Mouse (Mus musculus): ENCODE measurements at regions not wholly inside any gene's neighbourhood (a gene's known extent, or its start where the extent isn't known, plus 50 kb on each side); places are given as distances from the start of the nearest gene placed in this dataset.

GRCm38 (mm10) chr12:92062731-92063130 is 213.8 kb upstream of the Sel1l start:
- Histone ChIP-seq H3K79me2 (ENCODE audit: control insufficient read depth, insufficient read depth) (no peaks in the 10 kb centered on the region), H3K27me3 (ENCODE audit: control insufficient read depth, insufficient read depth, insufficient read length) (no peaks in the 10 kb centered on the region), H3K36me3 (ENCODE audit: control insufficient read depth, insufficient read depth) (no peaks in the 10 kb centered on the region), H3ac (ENCODE audit: control insufficient read depth, insufficient read length) (no peak overlapping the region), H3K4me2 (ENCODE audit: low read depth) (no peak overlapping the region), H3K4me3 (no peak overlapping the region)
- TF ChIP-seq POLR2AphosphoS2 (IDR thresholded peaks at IDR 0.05; ENCODE audit: insufficient read length, low read depth), result no peak
- no peak for TF ChIP-seq MAX (IDR thresholded peaks at IDR 0.05; ENCODE audit: low read depth)
- TF ChIP-seq TCF3 (IDR thresholded peaks at IDR 0.05; ENCODE audit: insufficient read length, low read depth), result no peak

- no peaks in the 10 kb centered on the region for H3K79me2 ChIP-seq (ENCODE audit: control insufficient read depth, insufficient read depth)
- no peaks in the 10 kb centered on the region for H3K27me3 ChIP-seq (ENCODE audit: control insufficient read depth, insufficient read depth, insufficient read length)
- no peaks in the 10 kb centered on the region for H3K36me3 ChIP-seq (ENCODE audit: control insufficient read depth, insufficient read depth)
- H3K4me3 ChIP-seq, result no peak overlapping the region
- no peak overlapping the region for H3K4me2 ChIP-seq (ENCODE audit: low read depth)
- TF ChIP-seq REST (IDR thresholded peaks at IDR 0.05; ENCODE audit: insufficient read depth, insufficient read length) (peak; percentile 48), USF1 (IDR thresholded peaks at IDR 0.05; ENCODE audit: low read depth) (no peak), MYOD1 (IDR thresholded peaks at IDR 0.05; ENCODE audit: control insufficient read depth in 1 of 3, insufficient read length in 2 of 3, low read depth in 2 of 3) (no peak)
- H3ac ChIP-seq (ENCODE audit: control insufficient read depth, insufficient read length), result no peak overlapping the region
Observed at GRCm38 (mm10) chr12:92040481-92040880, 191.5 kb upstream of the Sel1l start.

- Histone ChIP-seq H3K27me3 (ENCODE audit: control insufficient read depth, insufficient read depth, insufficient read length) (no peaks in the 10 kb centered on the region), H3K36me3 (ENCODE audit: control insufficient read depth, insufficient read depth) (no peaks in the 10 kb centered on the region), H3K4me3 (no peak overlapping the region), H3K79me2 (ENCODE audit: control insufficient read depth, insufficient read depth) (no peaks in the 10 kb centered on the region), H3ac (ENCODE audit: control insufficient read depth, insufficient read length) (no peak overlapping the region), H3K4me2 (ENCODE audit: low read depth) (no peak overlapping the region)
- no peak for TF ChIP-seq REST (IDR thresholded peaks at IDR 0.05; ENCODE audit: insufficient read depth, insufficient read length)
- no peak for TF ChIP-seq MAX (IDR thresholded peaks at IDR 0.05; ENCODE audit: low read depth)
- no peak for TF ChIP-seq USF1 (IDR thresholded peaks at IDR 0.05; ENCODE audit: low read depth)
- TF ChIP-seq TCF12 (IDR thresholded peaks at IDR 0.05; ENCODE audit: insufficient read depth, poor library complexity, severe bottlenecking), result no peak
- no peak for TF ChIP-seq CEBPB (IDR thresholded peaks at IDR 0.05; ENCODE audit: insufficient read depth, poor library complexity, severe bottlenecking)
- no peak for TF ChIP-seq E2F4 (IDR thresholded peaks at IDR 0.05; ENCODE audit: insufficient read depth)
- TF ChIP-seq SRF (IDR thresholded peaks at IDR 0.05; ENCODE audit: control insufficient read depth, insufficient read length, low read depth), result no peak
- no peak for TF ChIP-seq MYOG (IDR thresholded peaks at IDR 0.05; ENCODE audit: control insufficient read depth in 1 of 3, insufficient read depth in 1 of 3, insufficient read length in 2 of 3, low read depth in 2 of 3)
- TF ChIP-seq TCF3 (IDR thresholded peaks at IDR 0.05; ENCODE audit: insufficient read length, low read depth), result no peak
Observed at GRCm38 (mm10) chr12:92029192-92029591, 180.2 kb upstream of the Sel1l start.

- Histone ChIP-seq H3K4me3 (no peak overlapping the region), H3ac (ENCODE audit: control insufficient read depth, insufficient read length) (no peak overlapping the region), H3K27me3 (ENCODE audit: control insufficient read depth, insufficient read depth, insufficient read length) (no peaks in the 10 kb centered on the region), H3K4me2 (ENCODE audit: low read depth) (no peak overlapping the region), H3K79me2 (ENCODE audit: control insufficient read depth, insufficient read depth) (no peaks in the 10 kb centered on the region), H3K36me3 (ENCODE audit: control insufficient read depth, insufficient read depth) (no peaks in the 10 kb centered on the region)
- TF ChIP-seq MAX (IDR thresholded peaks at IDR 0.05; ENCODE audit: low read depth) (no peak), TCF12 (IDR thresholded peaks at IDR 0.05; ENCODE audit: insufficient read depth, poor library complexity, severe bottlenecking) (no peak), USF1 (IDR thresholded peaks at IDR 0.05; ENCODE audit: low read depth) (no peak), REST (IDR thresholded peaks at IDR 0.05; ENCODE audit: insufficient read depth, insufficient read length) (no peak), MYOD1 (IDR thresholded peaks at IDR 0.05; ENCODE audit: control insufficient read depth in 1 of 3, insufficient read length in 2 of 3, low read depth in 2 of 3) (no peak), SRF (IDR thresholded peaks at IDR 0.05; ENCODE audit: control insufficient read depth, insufficient read length, low read depth) (no peak), POLR2AphosphoS2 (IDR thresholded peaks at IDR 0.05; ENCODE audit: insufficient read length, low read depth) (no peak), CEBPB (IDR thresholded peaks at IDR 0.05; ENCODE audit: insufficient read depth, poor library complexity, severe bottlenecking) (no peak), E2F4 (IDR thresholded peaks at IDR 0.05; ENCODE audit: insufficient read depth) (no peak), TCF3 (IDR thresholded peaks at IDR 0.05; ENCODE audit: insufficient read length, low read depth) (no peak), MYOG (IDR thresholded peaks at IDR 0.05; ENCODE audit: control insufficient read depth in 1 of 3, insufficient read depth in 1 of 3, insufficient read length in 2 of 3, low read depth in 2 of 3) (no peak), POLR2A (IDR thresholded peaks at IDR 0.05; ENCODE audit: insufficient read length, low read depth) (no peak)
Observed at GRCm38 (mm10) chr12:92028354-92028753, 179.4 kb upstream of the Sel1l start.

- H3K79me2 ChIP-seq (ENCODE audit: control insufficient read depth, insufficient read depth), result no peaks in the 10 kb centered on the region
- H3K4me2 ChIP-seq (ENCODE audit: low read depth), result no peak overlapping the region
- TF ChIP-seq SRF (IDR thresholded peaks at IDR 0.05; ENCODE audit: control insufficient read depth, insufficient read length, low read depth) (no peak), MYOD1 (IDR thresholded peaks at IDR 0.05; ENCODE audit: control insufficient read depth in 1 of 3, insufficient read length in 2 of 3, low read depth in 2 of 3) (no peak), MYOG (IDR thresholded peaks at IDR 0.05; ENCODE audit: control insufficient read depth in 1 of 3, insufficient read depth in 1 of 3, insufficient read length in 2 of 3, low read depth in 2 of 3) (no peak), MAX (IDR thresholded peaks at IDR 0.05; ENCODE audit: low read depth) (no peak), TCF12 (IDR thresholded peaks at IDR 0.05; ENCODE audit: insufficient read depth, poor library complexity, severe bottlenecking) (no peak), USF1 (IDR thresholded peaks at IDR 0.05; ENCODE audit: low read depth) (no peak), REST (IDR thresholded peaks at IDR 0.05; ENCODE audit: insufficient read depth, insufficient read length) (no peak), POLR2AphosphoS2 (IDR thresholded peaks at IDR 0.05; ENCODE audit: insufficient read length, low read depth) (no peak), TCF3 (IDR thresholded peaks at IDR 0.05; ENCODE audit: insufficient read length, low read depth) (no peak), CEBPB (IDR thresholded peaks at IDR 0.05; ENCODE audit: insufficient read depth, poor library complexity, severe bottlenecking) (no peak), E2F4 (IDR thresholded peaks at IDR 0.05; ENCODE audit: insufficient read depth) (no peak), POLR2A (IDR thresholded peaks at IDR 0.05; ENCODE audit: insufficient read length, low read depth) (no peak)
- no peaks in the 10 kb centered on the region for H3K27me3 ChIP-seq (ENCODE audit: control insufficient read depth, insufficient read depth, insufficient read length)
- H3ac ChIP-seq (ENCODE audit: control insufficient read depth, insufficient read length), result no peak overlapping the region
- H3K4me3 ChIP-seq, result no peak overlapping the region
- H3K36me3 ChIP-seq (ENCODE audit: control insufficient read depth, insufficient read depth), result no peaks in the 10 kb centered on the region
Observed at GRCm38 (mm10) chr12:92024461-92025218, 175.7 kb upstream of the Sel1l start.
